Mouse (Mus musculus) splenic B cell, adult 2 months (primary cell): ENCODE measurements around the gene Lrp6.

Experiments used
- DNase-seq: peaks from one replicate; pipeline ENCODE4 v3.0.0-alpha.2; 2011; ENCODE audit warnings: low read depth, low spot score
- H3K27me3 ChIP-seq: 2 replicates; pipeline ENCODE4 v1.6.1; 2012; ENCODE audit warnings: mild to moderate bottlenecking, low read length, moderate library complexity, mixed read lengths; ENCODE audit not compliant: control insufficient read depth, poor library complexity, insufficient read depth, severe bottlenecking
- H3K36me3 ChIP-seq: 2 replicates; pipeline ENCODE4 v1.6.1; 2012; ENCODE audit warnings: mild to moderate bottlenecking, low read length, moderate library complexity, mixed read lengths; ENCODE audit not compliant: control insufficient read depth, poor library complexity, insufficient read depth, severe bottlenecking

The Lrp6 gene

DNA sequence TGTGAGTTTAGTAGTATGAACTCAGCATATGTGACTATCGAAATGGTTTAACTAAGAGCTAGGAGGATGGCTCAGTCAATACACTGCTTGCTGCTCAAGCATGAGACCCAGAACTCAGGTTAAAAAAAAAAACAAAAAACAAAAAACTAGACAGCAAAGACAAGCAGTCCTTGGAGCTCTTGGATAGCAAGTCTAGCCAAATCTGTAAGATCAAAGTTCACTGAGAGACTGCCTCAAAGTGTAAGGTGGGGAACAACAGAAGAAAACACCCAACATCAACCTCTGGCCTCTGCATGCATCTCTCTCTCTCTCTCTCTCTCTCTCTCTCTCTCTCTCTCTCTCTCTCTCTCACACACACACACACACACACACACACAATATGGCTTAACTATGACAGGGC lies 9.7 kb downstream of the Lrp6 start:
- no peak for DNase-seq
- H3K27me3 ChIP-seq = no peaks in the 10 kb centered on the region; the same call in 1 of the 2 replicates
- H3K36me3 ChIP-seq = no peaks in the 10 kb centered on the region

DNA sequence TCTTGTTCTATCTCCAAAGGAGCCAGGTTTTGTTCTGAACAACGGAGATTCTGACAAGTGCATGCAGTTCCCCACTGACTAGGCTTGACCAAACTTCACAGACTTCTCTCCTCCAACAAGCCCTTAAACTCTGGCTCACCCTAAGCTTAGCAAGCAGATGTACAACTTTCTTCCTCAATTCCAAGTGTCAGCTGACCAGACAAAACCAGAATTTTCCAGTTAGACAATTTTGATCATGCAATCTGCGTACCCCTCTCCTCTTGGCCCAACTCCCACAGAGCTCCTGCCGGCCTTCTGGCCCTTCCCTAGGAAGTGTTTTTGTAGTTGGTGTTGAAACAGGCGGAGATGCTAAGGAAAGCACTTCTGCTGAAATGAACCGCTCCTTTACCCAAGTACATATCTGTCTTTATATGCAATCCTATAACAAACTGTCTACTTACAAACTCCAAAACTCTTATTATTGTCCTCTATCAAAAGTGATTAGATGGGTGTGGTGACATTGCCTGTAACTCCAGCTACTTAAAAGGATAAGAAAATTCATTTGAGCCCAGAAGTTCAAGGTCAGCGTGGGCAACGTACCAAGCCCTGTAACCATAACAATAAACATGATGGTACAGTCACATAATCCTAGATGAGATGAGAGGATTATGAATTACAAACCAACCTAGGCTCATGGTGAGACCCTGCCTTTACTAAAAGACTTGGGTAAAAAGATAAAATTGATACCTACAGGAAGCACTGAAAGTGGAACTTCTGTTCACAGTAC lies 10.4 kb downstream of the Lrp6 start:
- Histone ChIP-seq H3K27me3 (no peaks in the 10 kb centered on the region; the same call in 1 of the 2 replicates), H3K36me3 (no peaks in the 10 kb centered on the region)
- DNase-seq = no peak

DNA sequence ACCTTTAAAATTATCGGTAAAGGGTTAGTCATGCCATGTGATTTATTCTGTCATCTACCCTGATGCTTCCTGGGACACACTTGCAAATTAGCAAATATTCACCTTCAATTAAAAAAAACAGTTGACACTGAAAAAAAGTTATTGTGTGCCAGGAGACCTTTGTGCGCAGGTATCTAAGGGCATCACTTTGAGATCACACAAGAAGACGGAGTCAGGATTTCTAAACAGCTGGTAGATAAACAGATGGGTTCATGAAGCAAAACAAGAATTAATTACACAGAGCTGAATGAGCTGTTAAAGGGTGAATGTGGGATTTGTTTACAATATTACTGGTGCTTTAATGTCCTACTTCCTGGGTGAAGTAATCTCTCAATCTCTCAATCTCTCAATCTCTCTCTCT lies 11.6 kb downstream of the Lrp6 start:
- no peak for DNase-seq
- no peaks in the 10 kb centered on the region for H3K36me3 ChIP-seq
- no peaks in the 10 kb centered on the region; the same call in 1 of the 2 replicates for H3K27me3 ChIP-seq

DNA sequence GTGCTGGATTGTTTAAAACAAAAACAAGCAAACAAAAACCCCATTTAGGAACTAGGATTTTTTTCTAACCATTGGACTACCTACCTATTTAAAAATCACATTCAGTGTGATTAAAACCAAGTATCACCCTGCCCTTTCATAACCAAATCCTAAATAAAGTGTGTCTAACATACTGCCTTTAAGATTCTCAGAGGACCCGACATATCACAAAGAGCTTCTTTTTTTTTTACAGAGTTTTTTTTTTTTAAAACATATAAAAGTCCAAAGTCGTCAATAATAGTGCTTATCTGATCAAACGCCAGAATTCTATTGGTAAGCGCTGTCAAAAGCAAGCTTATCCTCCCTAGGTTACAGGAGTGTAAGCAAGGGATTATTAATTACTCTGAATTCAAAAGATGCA lies 12.5 kb downstream of the Lrp6 start:
- no peaks in the 10 kb centered on the region for H3K36me3 ChIP-seq
- no peaks in the 10 kb centered on the region; the same call in 1 of the 2 replicates for H3K27me3 ChIP-seq
- DNase-seq = no peak

DNA sequence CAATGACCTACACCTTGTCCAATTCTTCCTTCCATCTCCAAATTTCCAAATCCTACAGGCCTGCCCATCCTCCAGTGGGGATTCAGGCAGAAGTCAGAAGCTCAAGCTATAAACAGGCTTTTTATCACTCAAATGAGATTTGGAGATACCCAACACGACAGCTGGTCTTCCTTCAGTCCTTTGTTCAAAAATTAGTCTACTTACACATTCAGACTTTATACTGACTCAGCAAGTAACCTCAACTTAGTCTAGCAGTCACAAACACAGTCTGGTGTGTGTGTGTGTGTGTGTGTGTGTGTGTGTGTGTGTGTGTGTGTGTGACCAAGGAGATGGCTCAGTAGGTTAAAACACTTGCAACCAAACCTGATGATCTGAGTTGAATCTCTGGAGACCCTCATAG lies 15.8 kb downstream of the Lrp6 start:
- H3K36me3 ChIP-seq = no peaks in the 10 kb centered on the region
- no peak for DNase-seq
- no peaks in the 10 kb centered on the region for H3K27me3 ChIP-seq

DNA sequence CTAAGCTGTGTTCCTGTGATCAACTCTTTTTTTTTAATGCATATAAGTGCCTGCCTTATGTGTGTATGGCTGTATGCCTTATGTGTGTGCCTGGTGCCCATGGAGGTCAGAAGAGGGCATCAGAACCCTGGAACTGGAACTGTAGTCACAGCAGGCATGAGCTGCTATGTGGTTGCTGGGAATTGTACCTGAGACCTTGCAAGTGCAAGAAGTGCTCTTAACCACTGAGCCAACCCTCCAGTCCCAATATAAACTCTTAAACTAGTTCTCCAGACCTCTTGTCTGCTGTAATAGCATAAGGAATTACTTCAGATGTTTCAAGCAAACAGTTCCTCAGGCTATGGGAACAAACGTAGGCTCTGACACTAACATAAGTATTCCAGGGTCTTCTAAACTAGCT lies 16.4 kb downstream of the Lrp6 start:
- H3K36me3 ChIP-seq = no peaks in the 10 kb centered on the region
- no peaks in the 10 kb centered on the region for H3K27me3 ChIP-seq
- no peak for DNase-seq

DNA sequence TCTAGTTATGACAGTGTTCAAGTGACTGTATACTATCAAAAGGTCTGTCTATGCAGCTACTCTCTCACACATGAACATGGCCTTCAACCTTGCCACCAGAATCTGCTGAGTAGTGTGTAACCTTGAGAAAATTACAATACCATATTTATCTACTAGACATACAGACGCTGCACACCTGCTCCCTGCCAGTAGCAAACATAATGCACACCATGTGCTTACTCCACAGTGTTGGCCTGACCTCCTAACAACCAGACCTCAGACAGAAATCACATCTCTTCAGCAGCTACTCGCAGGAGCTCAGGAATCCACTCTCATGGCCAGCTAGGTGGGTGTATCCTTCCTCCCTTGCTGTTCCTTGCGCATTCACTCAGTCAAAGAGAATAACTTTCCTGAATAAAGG lies 21.9 kb downstream of the Lrp6 start:
- no peak for DNase-seq
- Histone ChIP-seq H3K36me3 (no peaks in the 10 kb centered on the region), H3K27me3 (no peaks in the 10 kb centered on the region)

DNA sequence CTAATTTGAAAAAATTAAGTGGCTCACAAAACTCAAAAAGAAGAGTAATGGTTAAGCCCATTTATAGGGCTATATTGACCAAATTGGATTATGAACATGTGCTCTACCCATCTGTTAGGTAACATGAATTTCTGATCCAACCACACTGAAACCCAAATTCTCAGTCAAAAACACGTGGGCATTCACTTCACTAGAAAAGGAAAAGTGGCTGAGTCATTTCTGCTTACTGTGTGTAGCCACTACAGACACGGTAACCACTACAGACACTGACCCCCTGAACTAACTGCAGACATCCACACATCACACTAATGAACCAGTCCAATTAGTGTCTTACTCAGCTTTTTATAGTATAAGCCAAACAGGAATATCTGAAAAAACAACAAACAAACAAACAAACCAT lies 22.7 kb downstream of the Lrp6 start:
- Histone ChIP-seq H3K36me3 (no peaks in the 10 kb centered on the region), H3K27me3 (no peaks in the 10 kb centered on the region)
- no peak for DNase-seq

DNA sequence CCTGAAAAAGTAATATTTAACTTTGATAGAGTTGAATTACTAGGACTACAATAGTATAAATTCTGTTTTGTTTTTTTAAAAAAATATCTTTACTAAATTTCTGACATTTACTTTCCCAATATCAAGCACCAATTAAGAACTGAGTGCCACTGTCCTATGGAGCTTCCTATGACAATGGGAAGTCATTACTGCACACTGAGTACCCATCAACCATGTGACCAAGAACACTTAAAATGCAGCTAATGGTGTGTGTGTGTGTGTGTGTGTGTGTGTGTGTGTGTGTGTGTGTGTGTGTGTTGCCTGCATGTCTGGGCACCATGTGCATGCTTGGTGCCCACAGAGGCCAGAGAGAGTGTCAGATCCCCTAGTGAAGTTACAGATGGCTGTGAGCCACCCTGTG lies 23.2 kb downstream of the Lrp6 start:
- H3K27me3 ChIP-seq = no peaks in the 10 kb centered on the region
- no peaks in the 10 kb centered on the region for H3K36me3 ChIP-seq
- DNase-seq = no peak

DNA sequence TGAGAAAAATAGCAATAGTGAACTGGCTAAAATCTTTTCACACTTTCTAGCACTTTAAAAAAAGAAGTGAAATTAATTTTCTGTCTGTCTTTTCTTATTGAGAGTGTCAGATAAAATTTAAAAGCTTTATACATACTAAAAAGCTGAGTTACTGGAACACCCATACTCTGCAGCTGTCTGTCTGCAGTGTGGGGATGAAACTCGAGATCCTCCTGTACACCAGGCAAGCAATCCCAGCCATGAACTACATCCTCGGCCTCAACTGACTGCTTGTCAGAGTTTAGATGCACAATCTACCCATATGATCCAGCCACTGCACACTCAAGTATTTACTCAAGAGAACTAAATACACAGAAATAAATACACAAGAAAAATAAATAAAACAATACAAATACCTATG lies 24.4 kb downstream of the Lrp6 start:
- no peaks in the 10 kb centered on the region for H3K27me3 ChIP-seq

DNA sequence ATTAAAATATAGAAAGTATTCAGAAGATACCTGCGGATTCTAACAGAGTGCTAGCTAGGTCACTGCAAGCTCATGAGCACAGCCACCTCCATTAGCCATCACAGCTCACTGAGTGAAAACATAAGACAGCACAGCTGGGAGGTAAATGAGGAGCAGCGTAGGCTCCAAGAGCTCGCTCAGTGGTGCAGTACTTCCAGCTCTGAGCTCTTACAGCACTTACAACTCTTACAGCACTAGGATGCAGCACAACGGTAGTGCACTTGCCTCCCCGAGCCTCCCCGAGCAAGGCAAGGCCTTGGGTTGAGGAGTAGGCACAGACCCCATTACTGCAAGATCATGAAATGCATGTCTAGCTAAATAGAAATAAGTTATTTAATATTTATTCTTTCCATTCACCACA lies 26.6 kb downstream of the Lrp6 start:
- no peaks in the 10 kb centered on the region for H3K27me3 ChIP-seq
- no peaks in the 10 kb centered on the region for H3K36me3 ChIP-seq
- DNase-seq = no peak

More for the DNA sequence above, 24.4 kb downstream of the Lrp6 start:
- no peak for DNase-seq
- no peaks in the 10 kb centered on the region for H3K36me3 ChIP-seq

DNA sequence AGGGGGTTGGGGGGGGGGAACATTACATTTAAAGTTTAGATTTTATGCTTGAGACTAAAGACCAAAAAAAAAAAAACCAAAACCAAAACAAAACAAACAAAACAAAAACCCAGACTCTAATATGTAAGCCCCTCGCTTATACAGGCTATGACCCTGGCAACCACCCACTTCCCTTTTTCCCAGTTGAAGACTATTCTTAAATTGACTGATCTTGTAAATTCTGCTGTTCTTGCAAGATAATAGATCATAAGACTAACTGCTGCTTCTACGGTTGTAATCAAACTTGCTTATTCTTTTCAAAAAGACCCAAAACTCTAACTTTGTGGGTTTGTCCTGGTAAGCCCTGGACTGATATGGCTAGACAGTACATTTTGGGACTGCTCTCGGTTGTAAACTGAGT lies 27.3 kb downstream of the Lrp6 start:
- Histone ChIP-seq H3K36me3 (no peaks in the 10 kb centered on the region), H3K27me3 (no peaks in the 10 kb centered on the region)
- DNase-seq = no peak

DNA sequence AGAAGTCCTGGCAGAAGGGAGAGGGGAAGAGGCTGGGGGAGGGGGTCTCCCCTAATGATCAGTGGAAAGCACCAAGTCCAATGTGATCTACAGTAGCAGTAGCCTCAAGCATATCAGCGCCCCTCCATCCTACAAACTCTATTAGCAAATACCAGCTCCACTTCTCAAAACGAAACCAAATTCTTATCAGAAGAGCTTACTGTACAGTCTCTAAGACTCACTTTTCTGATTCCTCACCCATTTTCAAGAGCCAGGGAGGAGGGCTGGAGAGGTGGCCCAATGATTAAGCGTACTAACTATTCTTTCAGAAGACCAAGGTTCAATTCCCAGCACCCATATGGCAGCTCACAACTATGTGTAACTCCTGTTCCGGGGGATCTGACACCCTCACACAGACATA lies 28.0 kb downstream of the Lrp6 start:
- no peaks in the 10 kb centered on the region for H3K27me3 ChIP-seq
- DNase-seq = no peak

DNA sequence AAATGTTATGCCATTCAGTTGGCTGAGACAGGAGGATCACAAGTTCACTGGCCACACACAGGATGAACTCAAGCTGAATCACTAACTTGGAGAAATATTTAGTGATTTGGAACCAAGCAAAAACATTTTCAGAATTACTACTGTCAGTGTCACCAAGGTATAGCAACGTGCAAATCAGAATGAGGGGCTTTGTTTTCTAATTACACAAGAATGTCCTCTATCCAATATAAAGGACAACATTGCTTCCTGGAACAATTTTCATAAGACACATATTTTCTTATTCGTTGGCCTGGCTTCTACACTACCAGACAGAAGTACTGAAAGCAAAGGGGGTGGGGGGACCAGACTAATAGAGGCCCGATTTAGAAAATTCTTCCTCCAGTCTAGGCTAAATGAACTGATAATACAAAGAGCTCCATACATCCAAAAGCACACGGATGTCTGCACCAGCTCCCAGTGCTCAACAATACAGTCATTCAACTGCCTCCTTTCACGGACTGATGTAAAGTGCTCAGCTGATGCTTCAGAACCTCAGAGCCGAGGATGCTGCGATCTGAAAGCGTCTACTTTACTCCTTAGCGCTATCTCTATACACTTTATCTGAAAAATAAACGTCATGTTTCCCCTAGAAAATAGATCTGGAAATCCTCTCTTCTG lies 29.2 kb downstream of the Lrp6 start:
- Histone ChIP-seq H3K36me3 (no peaks in the 10 kb centered on the region), H3K27me3 (no peaks in the 10 kb centered on the region)
- DNase-seq = no peak

More for the DNA sequence above, 28.0 kb downstream of the Lrp6 start:
- no peaks in the 10 kb centered on the region for H3K36me3 ChIP-seq

DNA sequence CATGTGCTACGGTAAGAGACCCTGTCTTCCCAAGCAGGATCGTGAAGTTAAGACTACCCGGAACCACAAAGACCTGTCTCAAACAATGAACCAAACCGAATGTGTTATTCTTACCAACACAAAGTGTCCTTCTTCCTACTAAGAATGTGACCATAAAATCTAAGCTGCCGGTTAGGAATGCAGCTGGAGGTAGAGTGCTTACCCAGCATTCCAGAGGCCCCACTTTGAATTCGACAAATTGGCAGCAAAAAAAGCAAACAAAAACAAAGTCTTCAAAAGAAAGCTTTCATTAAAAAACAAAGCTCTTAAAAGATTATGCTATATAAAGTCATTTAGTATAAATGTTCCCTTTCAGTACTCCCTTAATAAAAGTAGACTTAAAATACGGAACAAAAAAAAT lies 31.6 kb downstream of the Lrp6 start:
- Histone ChIP-seq H3K27me3 (no peaks in the 10 kb centered on the region), H3K36me3 (no peaks in the 10 kb centered on the region)
- DNase-seq = no peak
